Mouse (Mus musculus) skeletal muscle tissue, postnatal 0 days (tissue): ENCODE measurements around the gene Olfr429. TPM values are rescaled to one million over a fixed set of nuclear protein-coding genes. Genes with fewer than 3 reads are reported as not detected.

ENCODE experiments used
- polyA plus RNA-seq: library from polyadenylated mRNA; unstranded; fragments of >200 nt; fragmentation: Nextera tagmentation; extraction: Ambion mirVana; gene quantifications from 2 replicates; pipeline ENCODE4 v1.2.1, GENCODE M21; 2015

The Olfr429 gene
- polyA plus RNA-seq = not detected in 2 replicates

GRCm38 (mm10) chr1:174084031-174084430 lies at the start of gene Olfr429:
TSS of gene Olfr429 (plus strand) at chr1:174084331.

DNA sequence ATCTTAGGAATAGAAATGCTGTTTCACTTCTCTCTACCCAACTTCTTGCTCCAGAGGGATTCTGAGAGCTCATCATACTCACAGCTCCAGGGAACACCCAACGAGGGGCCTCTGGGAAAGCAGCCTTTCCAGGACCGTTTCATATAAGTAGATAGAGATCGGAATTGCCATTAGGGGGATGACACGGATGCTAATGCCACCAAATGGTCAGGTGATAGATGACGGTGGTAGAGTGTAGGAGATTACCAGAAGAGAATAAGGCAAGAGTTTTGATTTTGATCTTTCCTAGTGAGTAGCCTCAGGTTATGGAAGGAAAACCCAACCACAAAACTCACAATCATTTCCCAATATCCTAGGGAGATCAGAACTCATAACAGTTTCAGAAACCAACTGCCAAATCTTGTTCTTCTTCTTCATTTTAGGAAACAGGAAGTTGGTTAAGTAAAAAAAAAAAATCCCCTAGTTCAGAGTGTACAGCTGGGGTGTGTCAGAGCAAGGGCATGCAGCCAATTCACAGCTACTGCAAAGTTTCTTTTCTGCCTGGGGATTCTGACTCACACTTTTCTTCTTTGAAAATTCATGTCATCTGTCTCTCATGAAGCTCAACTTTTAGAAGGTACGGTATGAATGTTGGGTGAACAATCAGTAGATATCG lies 43.5 kb upstream of the Olfr429 start, which contains the start of gene Olfr433:
Olfr433 (plus strand) TSS at position 183 of the 655 bp plus-strand sequence.

GRCm38 (mm10) chr1:174048893-174049292 lies 35.2 kb upstream of the Olfr429 start, which contains the start of gene Olfr432:
TSS of gene Olfr432 (plus strand) at chr1:174049205.

GRCm38 (mm10) chr1:174066305-174066704 lies 17.8 kb upstream of the Olfr429 start, which contains the start of gene Olfr430:
TSS of gene Olfr430 (plus strand) at chr1:174066605.

GRCm38 (mm10) chr1:174096591-174096990 lies 12.5 kb downstream of the Olfr429 start, which contains the start of gene Olfr427:
TSS of gene Olfr427 (plus strand) at chr1:174096891.

DNA sequence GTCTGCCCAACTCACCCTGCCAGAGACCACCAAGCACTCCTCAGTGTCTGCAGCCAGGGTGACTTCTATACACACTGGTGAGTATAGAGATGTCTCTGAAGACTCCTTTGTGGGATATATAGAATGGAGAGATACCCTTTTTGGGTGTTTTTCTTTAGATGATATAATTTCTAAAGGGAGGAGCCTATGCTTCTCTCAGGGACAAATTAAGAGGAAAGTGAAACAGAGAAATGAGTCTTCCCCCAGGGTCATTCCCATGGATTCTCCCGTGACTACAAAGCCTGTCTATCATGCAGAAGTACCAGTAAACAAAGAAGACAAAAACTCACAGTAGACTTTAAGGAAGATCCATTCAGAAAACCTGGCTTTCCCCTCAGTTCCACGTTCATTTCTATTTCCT lies 36.9 kb downstream of the Olfr429 start, which contains the start of gene Olfr231:
Olfr231 (minus strand) TSS at position 101 of the 400 bp plus-strand sequence.

DNA sequence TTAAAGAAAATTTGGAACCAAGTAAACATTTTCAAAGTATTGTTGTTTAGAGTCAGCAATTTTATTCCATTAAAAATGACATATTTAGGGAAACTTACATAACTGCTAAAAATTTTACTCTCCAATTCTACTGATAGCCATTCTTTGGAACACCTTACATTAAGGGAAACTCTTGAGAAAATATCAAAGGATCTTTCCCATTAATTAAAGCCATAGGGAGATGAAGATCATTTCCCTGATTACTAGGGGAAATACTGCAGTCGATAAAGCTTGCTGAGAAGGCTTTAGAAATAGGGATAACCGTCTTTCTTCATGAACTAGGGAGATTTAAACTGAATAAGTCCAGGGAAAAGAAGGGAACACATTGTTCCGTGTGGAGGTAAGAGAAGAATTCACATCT lies 47.1 kb downstream of the Olfr429 start, which contains the start of gene Olfr424:
Olfr424 (plus strand) TSS at position 301 of the 400 bp plus-strand sequence.

Other genes starting within 250 kb of the Olfr429 start
- 1.8 and 3.7 TPM in 2 replicates for gene Ifi211, start 171.3 kb upstream of the Olfr429 start, polyA plus RNA-seq
- gene Mndal, start 141.8 kb upstream of the Olfr429 start, polyA plus RNA-seq = 5.9 and 10.4 TPM in 2 replicates
- gene Ifi203, start 141.7 kb upstream of the Olfr429 start, polyA plus RNA-seq = 4.5 and 5.0 TPM in 2 replicates
- 0.32 TPM in 1 of 2 replicates, not detected in the other for gene Ifi202b, start 101.6 kb upstream of the Olfr429 start, polyA plus RNA-seq
- gene Ifi205, start 52.5 kb upstream of the Olfr429 start, polyA plus RNA-seq = 0.53 and 1.0 TPM in 2 replicates
- not detected in 2 replicates for gene Olfr433, start 43.6 kb upstream of the Olfr429 start, polyA plus RNA-seq
- not detected in 2 replicates for gene Olfr432, start 35.1 kb upstream of the Olfr429 start, polyA plus RNA-seq
- not detected in 2 replicates for gene Olfr430, start 17.7 kb upstream of the Olfr429 start, polyA plus RNA-seq
- not detected in 2 replicates for gene Olfr427, start 12.6 kb downstream of the Olfr429 start, polyA plus RNA-seq
- gene Olfr231, start 36.8 kb downstream of the Olfr429 start, polyA plus RNA-seq = not detected in 2 replicates
- gene Olfr424, start 47.2 kb downstream of the Olfr429 start, polyA plus RNA-seq = not detected in 2 replicates
- gene Olfr420, start 71.3 kb downstream of the Olfr429 start, polyA plus RNA-seq = not detected in 2 replicates
- gene Spta1, start 88.4 kb downstream of the Olfr429 start, polyA plus RNA-seq = 0.05 and 0.09 TPM in 2 replicates
- gene Olfr419, start 167.7 kb downstream of the Olfr429 start, polyA plus RNA-seq = not detected in 2 replicates
- not detected in 2 replicates for gene Mptx1, start 246.2 kb downstream of the Olfr429 start, polyA plus RNA-seq